Mouse (Mus musculus): ENCODE results near the gene Kifc3. TPM values are rescaled to one million over a fixed set of nuclear protein-coding genes. Genes with fewer than 3 reads are reported as not detected.

Gene Kifc3
- polyA plus RNA-seq, 1 experiment from 2014 or later, result 19.8 TPM

GRCm38 (mm10) chr8:95123455-95123854 is 79.2 kb downstream of the Kifc3 start:
- Histone ChIP-seq H3K4me3 (ENCODE audit: low read length) (no peak overlapping the region), H3K9me3 (ENCODE audit: control insufficient read depth, low read length) (no peaks in the 10 kb centered on the region), H3K9ac (ENCODE audit: low read depth, low read length) (no peak overlapping the region), H3K4me2 (replicated peaks; ENCODE audit: low read depth, low read length) (no peak overlapping the region), H3K27me3 (ENCODE audit: control insufficient read depth, insufficient read depth, low read length) (no peaks in the 10 kb centered on the region), H3K27ac (ENCODE audit: low read depth, low read length) (no peak overlapping the region), H3K4me1 (ENCODE audit: control insufficient read depth, insufficient read depth, low read length) (peaks cover 8% of the 10 kb centered on the region; the same call in 1 of the 2 replicates), H3K36me3 (ENCODE audit: control insufficient read depth, insufficient read depth, low read length) (peaks cover 4% of the 10 kb centered on the region)
- no peak for ATAC-seq (ENCODE audit: low FRiP score, low TSS enrichment)
- 93% methylated on average over 5 of the region's 5 CpGs for WGBS

GRCm38 (mm10) chr8:95113750-95114149 is 88.9 kb downstream of the Kifc3 start:
- peak; percentile 57; the same call in 1 of the 2 replicates for ATAC-seq (ENCODE audit: low FRiP score, low TSS enrichment)
- 68% methylated on average over 3 of the region's 3 CpGs for WGBS
- Histone ChIP-seq H3K9ac (ENCODE audit: low read depth, low read length) (no peak overlapping the region), H3K4me3 (ENCODE audit: low read length) (no peak overlapping the region), H3K9me3 (ENCODE audit: control insufficient read depth, low read length) (no peaks in the 10 kb centered on the region), H3K36me3 (ENCODE audit: control insufficient read depth, insufficient read depth, low read length) (peaks cover 11% of the 10 kb centered on the region; the same call in 1 of the 2 replicates), H3K27me3 (ENCODE audit: control insufficient read depth, insufficient read depth, low read length) (no peaks in the 10 kb centered on the region), H3K27ac (ENCODE audit: low read depth, low read length) (no peak overlapping the region), H3K4me2 (replicated peaks; ENCODE audit: low read depth, low read length) (no peak overlapping the region), H3K4me1 (ENCODE audit: control insufficient read depth, insufficient read depth, low read length) (no peaks in the 10 kb centered on the region)

GRCm38 (mm10) chr8:95113108-95113507 is 89.5 kb downstream of the Kifc3 start:
- Histone ChIP-seq H3K4me1 (ENCODE audit: control insufficient read depth, insufficient read depth, low read length) (no peaks in the 10 kb centered on the region), H3K4me3 (ENCODE audit: low read length) (no peak overlapping the region), H3K9me3 (ENCODE audit: control insufficient read depth, low read length) (no peaks in the 10 kb centered on the region), H3K27ac (ENCODE audit: low read depth, low read length) (no peak overlapping the region), H3K27me3 (ENCODE audit: control insufficient read depth, insufficient read depth, low read length) (no peaks in the 10 kb centered on the region), H3K36me3 (ENCODE audit: control insufficient read depth, insufficient read depth, low read length) (peaks cover 11% of the 10 kb centered on the region; the same call in 1 of the 2 replicates), H3K9ac (ENCODE audit: low read depth, low read length) (no peak overlapping the region), H3K4me2 (replicated peaks; ENCODE audit: low read depth, low read length) (no peak overlapping the region)
- WGBS, result 79% methylated on average over 4 of the region's 4 CpGs
- no peak for ATAC-seq (ENCODE audit: low FRiP score, low TSS enrichment)

- no peaks in the 10 kb centered on the region for H3K4me1 ChIP-seq (ENCODE audit: control insufficient read depth, insufficient read depth, low read length)
- H3K36me3 ChIP-seq (ENCODE audit: control insufficient read depth, insufficient read depth, low read length), result peaks cover 11% of the 10 kb centered on the region; the same call in 1 of the 2 replicates
- WGBS, result 79% methylated on average over 3 of the region's 3 CpGs
- no peak overlapping the region for H3K9ac ChIP-seq (ENCODE audit: low read depth, low read length)
- ATAC-seq (ENCODE audit: low FRiP score, low TSS enrichment), result no peak
- no peak overlapping the region for H3K4me2 ChIP-seq (replicated peaks; ENCODE audit: low read depth, low read length)
- no peak overlapping the region for H3K27ac ChIP-seq (ENCODE audit: low read depth, low read length)
- no peaks in the 10 kb centered on the region for H3K9me3 ChIP-seq (ENCODE audit: control insufficient read depth, low read length)
- H3K4me3 ChIP-seq (ENCODE audit: low read length), result no peak overlapping the region
- no peaks in the 10 kb centered on the region for H3K27me3 ChIP-seq (ENCODE audit: control insufficient read depth, insufficient read depth, low read length)
Measured at GRCm38 (mm10) chr8:95112594-95112993, 90.0 kb downstream of the Kifc3 start.

- WGBS, result 91% methylated on average over 13 of the region's 13 CpGs
- Histone ChIP-seq H3K27ac (ENCODE audit: low read depth, low read length) (no peak overlapping the region), H3K9ac (ENCODE audit: low read depth, low read length) (no peak overlapping the region), H3K36me3 (ENCODE audit: control insufficient read depth, insufficient read depth, low read length) (peaks cover 28% of the 10 kb centered on the region), H3K4me2 (replicated peaks; ENCODE audit: low read depth, low read length) (no peak overlapping the region), H3K4me1 (ENCODE audit: control insufficient read depth, insufficient read depth, low read length) (no peaks in the 10 kb centered on the region), H3K27me3 (ENCODE audit: control insufficient read depth, insufficient read depth, low read length) (no peaks in the 10 kb centered on the region), H3K4me3 (ENCODE audit: low read length) (no peak overlapping the region), H3K9me3 (ENCODE audit: control insufficient read depth, low read length) (no peaks in the 10 kb centered on the region)
- ATAC-seq (ENCODE audit: low FRiP score, low TSS enrichment), result no peak
Measured at GRCm38 (mm10) chr8:95107306-95107705, 95.3 kb downstream of the Kifc3 start.

GRCm38 (mm10) chr8:95101972-95102371 is 100.6 kb downstream of the Kifc3 start:
- WGBS, result 70% methylated on average over 4 of the region's 4 CpGs
- Histone ChIP-seq H3K9me3 (ENCODE audit: control insufficient read depth, low read length) (no peaks in the 10 kb centered on the region), H3K27ac (ENCODE audit: low read depth, low read length) (no peak overlapping the region), H3K4me2 (replicated peaks; ENCODE audit: low read depth, low read length) (no peak overlapping the region), H3K27me3 (ENCODE audit: control insufficient read depth, insufficient read depth, low read length) (no peaks in the 10 kb centered on the region), H3K4me1 (ENCODE audit: control insufficient read depth, insufficient read depth, low read length) (no peaks in the 10 kb centered on the region), H3K4me3 (ENCODE audit: low read length) (no peak overlapping the region), H3K36me3 (ENCODE audit: control insufficient read depth, insufficient read depth, low read length) (peaks cover 62% of the 10 kb centered on the region), H3K9ac (ENCODE audit: low read depth, low read length) (no peak overlapping the region)
- ATAC-seq (ENCODE audit: low FRiP score, low TSS enrichment), result no peak

GRCm38 (mm10) chr8:95099009-95099408 is 103.6 kb downstream of the Kifc3 start:
- H3K36me3 ChIP-seq (ENCODE audit: control insufficient read depth, insufficient read depth, low read length), result peaks cover 79% of the 10 kb centered on the region
- no peak overlapping the region for H3K4me2 ChIP-seq (replicated peaks; ENCODE audit: low read depth, low read length)
- no peaks in the 10 kb centered on the region for H3K4me1 ChIP-seq (ENCODE audit: control insufficient read depth, insufficient read depth, low read length)
- H3K27ac ChIP-seq (ENCODE audit: low read depth, low read length), result no peak overlapping the region
- peak; percentile 40; the same call in 1 of the 2 replicates for ATAC-seq (ENCODE audit: low FRiP score, low TSS enrichment)
- 16% methylated on average over 5 of the region's 5 CpGs for WGBS
- H3K9me3 ChIP-seq (ENCODE audit: control insufficient read depth, low read length), result no peaks in the 10 kb centered on the region
- H3K27me3 ChIP-seq (ENCODE audit: control insufficient read depth, insufficient read depth, low read length), result no peaks in the 10 kb centered on the region
- H3K9ac ChIP-seq (ENCODE audit: low read depth, low read length), result no peak overlapping the region
- no peak overlapping the region for H3K4me3 ChIP-seq (ENCODE audit: low read length)

GRCm38 (mm10) chr8:95093574-95093973 is 109.0 kb downstream of the Kifc3 start:
- Histone ChIP-seq H3K4me1 (ENCODE audit: control insufficient read depth, insufficient read depth, low read length) (no peaks in the 10 kb centered on the region), H3K4me3 (ENCODE audit: low read length) (no peak overlapping the region), H3K4me2 (replicated peaks; ENCODE audit: low read depth, low read length) (no peak overlapping the region), H3K36me3 (ENCODE audit: control insufficient read depth, insufficient read depth, low read length) (peaks cover 70% of the 10 kb centered on the region), H3K9ac (ENCODE audit: low read depth, low read length) (no peak overlapping the region), H3K9me3 (ENCODE audit: control insufficient read depth, low read length) (no peaks in the 10 kb centered on the region), H3K27me3 (ENCODE audit: control insufficient read depth, insufficient read depth, low read length) (no peaks in the 10 kb centered on the region), H3K27ac (ENCODE audit: low read depth, low read length) (no peak overlapping the region)
- ATAC-seq (ENCODE audit: low FRiP score, low TSS enrichment), result no peak
- WGBS, result 84% methylated on average over 4 of the region's 4 CpGs

GRCm38 (mm10) chr8:95085432-95086141 is 117.0 kb downstream of the Kifc3 start:
- no peak for ATAC-seq (ENCODE audit: low FRiP score, low TSS enrichment)
- Histone ChIP-seq H3K4me3 (ENCODE audit: low read length) (no peak overlapping the region), H3K4me2 (replicated peaks; ENCODE audit: low read depth, low read length) (no peak overlapping the region), H3K4me1 (ENCODE audit: control insufficient read depth, insufficient read depth, low read length) (peaks cover 6% of the 10 kb centered on the region; the same call in 1 of the 2 replicates), H3K9ac (ENCODE audit: low read depth, low read length) (no peak overlapping the region), H3K27ac (ENCODE audit: low read depth, low read length) (no peak overlapping the region), H3K9me3 (ENCODE audit: control insufficient read depth, low read length) (no peaks in the 10 kb centered on the region), H3K27me3 (ENCODE audit: control insufficient read depth, insufficient read depth, low read length) (no peaks in the 10 kb centered on the region), H3K36me3 (ENCODE audit: control insufficient read depth, insufficient read depth, low read length) (peaks cover 51% of the 10 kb centered on the region)
- WGBS, result 89% methylated on average over 7 of the region's 7 CpGs
